ENCODE assay signal across 12 mouse cellular contexts in genomic region chr17:34133289-34133688, GRCm38 (mm10). TPM values are rescaled to one million over a fixed set of nuclear protein-coding genes. Genes with fewer than 3 reads are reported as not detected.
A peak's percentile ranks its signal among the peaks of the same experiment; 100 is the strongest.
DNase-seq lines count a peak whose midpoint lies in the region; ATAC-seq and TF ChIP-seq lines count a peak whose summit lies in the region.
"Had no signal": no experiment of that assay in that cellular context is flagged by ENCODE, and none has a peak within 500 bp of the region (broad histone marks: within the 10 kb centered on the region; RNA-seq: fewer than 3 reads in every experiment).

No protein-coding gene starts in this region.

- no peak overlapping the region for H3K27ac ChIP-seq in intestine, postnatal 0 days (ENCODE audit: low read depth, low read length)
- no peak overlapping the region for H3K27ac ChIP-seq in intestine, embryonic 15.5 days
- no peak overlapping the region for H3K27ac ChIP-seq in midbrain, postnatal 0 days (ENCODE audit: low read depth, low read length)
- no peak overlapping the region for H3K27ac ChIP-seq in midbrain, embryonic 13.5 days
- H3K27ac ChIP-seq in stomach, postnatal 0 days (replicated peaks): no peak overlapping the region
- H3K27ac ChIP-seq: heart, embryonic 15.5 days had no signal

- H3K27me3 ChIP-seq in intestine, postnatal 0 days (replicated peaks; ENCODE audit: control insufficient read depth, insufficient read depth, low read length): 0 out of 2 replicates have a peak, but pooled peaks cover 5% of the 10 kb centered on the region
- H3K27me3 ChIP-seq in intestine, embryonic 15.5 days (replicated peaks): 0 out of 2 replicates have a peak, but pooled peaks cover 3% of the 10 kb centered on the region
- peaks cover 6% of the 10 kb centered on the region for H3K27me3 ChIP-seq in midbrain, postnatal 0 days (ENCODE audit: insufficient read depth, low read length)
- H3K27me3 ChIP-seq in midbrain, embryonic 13.5 days: peaks cover 31% of the 10 kb centered on the region
- no peaks in the 10 kb centered on the region; the same call in 1 of the 2 replicates for H3K27me3 ChIP-seq in stomach, postnatal 0 days (ENCODE audit: control insufficient read depth, insufficient read depth, low read length)

- no peak overlapping the region for H3K4me3 ChIP-seq in intestine, postnatal 0 days (ENCODE audit: low read depth, low read length)
- H3K4me3 ChIP-seq in intestine, embryonic 15.5 days (replicated peaks): no peak overlapping the region
- H3K4me3 ChIP-seq in midbrain, postnatal 0 days (ENCODE audit: low read depth, low read length): no peak overlapping the region
- no peak overlapping the region for H3K4me3 ChIP-seq in midbrain, embryonic 13.5 days (replicated peaks)
- H3K4me3 ChIP-seq in stomach, postnatal 0 days (ENCODE audit: low read depth, low read length): no peak overlapping the region
- H3K4me3 ChIP-seq: erythroblast, embryonic 14.5 days; heart, embryonic 15.5 days had no signal

- TF ChIP-seq CTCF in intestine, postnatal 0 days (IDR thresholded peaks at IDR 0.05; ENCODE audit: low read depth): peak; percentile 63
- peak; percentile 56 for TF ChIP-seq CTCF in midbrain, postnatal 0 days (IDR thresholded peaks at IDR 0.05)
- TF ChIP-seq CTCF in stomach, postnatal 0 days (IDR thresholded peaks at IDR 0.05; ENCODE audit: low read depth): peak; percentile 67

- H3K9ac ChIP-seq in intestine, postnatal 0 days (ENCODE audit: low read depth, low read length): no peak overlapping the region
- H3K9ac ChIP-seq in intestine, embryonic 15.5 days: no peak overlapping the region
- no peak overlapping the region for H3K9ac ChIP-seq in midbrain, postnatal 0 days (replicated peaks; ENCODE audit: low read length, poor library complexity, severe bottlenecking)
- H3K9ac ChIP-seq in midbrain, embryonic 13.5 days (replicated peaks): no peak overlapping the region
- H3K9ac ChIP-seq in stomach, postnatal 0 days (ENCODE audit: low read length): no peak overlapping the region
- H3K9ac ChIP-seq: heart, embryonic 15.5 days had no signal

- TF ChIP-seq EP300 in stomach, postnatal 0 days (optimal IDR thresholded peaks at IDR 0.05): no peak

- intact Hi-C loops in left cerebral cortex, postnatal 25 days (cut with DNase I): no loop called here

- H3K4me1 ChIP-seq in intestine, postnatal 0 days (replicated peaks; ENCODE audit: control insufficient read depth, insufficient read depth, low read length): no peaks in the 10 kb centered on the region
- peaks cover 12% of the 10 kb centered on the region for H3K4me1 ChIP-seq in intestine, embryonic 15.5 days (replicated peaks)
- H3K4me1 ChIP-seq in midbrain, postnatal 0 days (ENCODE audit: insufficient read depth, low read length): peaks cover 7% of the 10 kb centered on the region; the same call in 1 of the 2 replicates
- peaks cover 17% of the 10 kb centered on the region for H3K4me1 ChIP-seq in midbrain, embryonic 13.5 days (replicated peaks)
- peaks cover 2% of the 10 kb centered on the region; the same call in 1 of the 2 replicates for H3K4me1 ChIP-seq in stomach, postnatal 0 days (replicated peaks; ENCODE audit: control insufficient read depth, insufficient read depth)

- DNase-seq in midbrain, postnatal 0 days (ENCODE audit: low spot score): no peak
- peak; percentile 46 for DNase-seq in R1 (ENCODE audit: low read depth, low spot score)
- peak; percentile 38 for DNase-seq in stomach, postnatal 0 days (ENCODE audit: low spot score)
- no peak for DNase-seq in left cerebral cortex, postnatal 25 days (ENCODE audit: low spot score in 2 of 2)

- ATAC-seq in intestine, postnatal 0 days: no peak
- ATAC-seq in intestine, embryonic 15.5 days: no peak
- no peak for ATAC-seq in midbrain, postnatal 0 days (ENCODE audit: low FRiP score)
- no peak for ATAC-seq in midbrain, embryonic 13.5 days
- no peak for ATAC-seq in stomach, postnatal 0 days (ENCODE audit: low FRiP score, low TSS enrichment)
- ATAC-seq: intestine, embryonic 16.5 days had no signal

- WGBS in intestine, postnatal 0 days: 73% methylated on average over 11 of the region's 11 CpGs
- 78% methylated on average over 11 of the region's 11 CpGs for WGBS in intestine, embryonic 15.5 days
- WGBS in midbrain, postnatal 0 days: 84% methylated on average over 11 of the region's 11 CpGs
- WGBS in midbrain, embryonic 13.5 days: 81% methylated on average over 11 of the region's 11 CpGs
- 68% methylated on average over 11 of the region's 11 CpGs for WGBS in stomach, postnatal 0 days

- H3K4me2 ChIP-seq in intestine, postnatal 0 days (replicated peaks; ENCODE audit: low read depth): no peak overlapping the region
- no peak overlapping the region for H3K4me2 ChIP-seq in intestine, embryonic 15.5 days (replicated peaks)
- no peak overlapping the region for H3K4me2 ChIP-seq in midbrain, postnatal 0 days (ENCODE audit: low read depth, low read length, poor library complexity, severe bottlenecking)
- H3K4me2 ChIP-seq in midbrain, embryonic 13.5 days (replicated peaks): no peak overlapping the region
- no peak overlapping the region for H3K4me2 ChIP-seq in stomach, postnatal 0 days (replicated peaks; ENCODE audit: low read depth)
- H3K4me2 ChIP-seq: heart, embryonic 15.5 days had no signal

- H3K9me3 ChIP-seq in intestine, postnatal 0 days (ENCODE audit: control insufficient read depth): no peaks in the 10 kb centered on the region
- H3K9me3 ChIP-seq in intestine, embryonic 15.5 days: no peaks in the 10 kb centered on the region
- H3K9me3 ChIP-seq in midbrain, postnatal 0 days (ENCODE audit: low read length): no peaks in the 10 kb centered on the region
- no peaks in the 10 kb centered on the region for H3K9me3 ChIP-seq in midbrain, embryonic 13.5 days
- no peaks in the 10 kb centered on the region for H3K9me3 ChIP-seq in stomach, postnatal 0 days (ENCODE audit: control insufficient read depth, low read length)
- H3K9me3 ChIP-seq: G1E; heart, embryonic 15.5 days had no signal

- no peaks in the 10 kb centered on the region for H3K36me3 ChIP-seq in intestine, postnatal 0 days (ENCODE audit: control insufficient read depth, insufficient read depth)
- H3K36me3 ChIP-seq in intestine, embryonic 15.5 days: no peaks in the 10 kb centered on the region
- no peaks in the 10 kb centered on the region for H3K36me3 ChIP-seq in midbrain, postnatal 0 days (ENCODE audit: insufficient read depth, low read length)
- no peaks in the 10 kb centered on the region for H3K36me3 ChIP-seq in midbrain, embryonic 13.5 days
- no peaks in the 10 kb centered on the region for H3K36me3 ChIP-seq in stomach, postnatal 0 days (ENCODE audit: control insufficient read depth, insufficient read depth, low read length)
- H3K36me3 ChIP-seq: heart, embryonic 15.5 days had no signal

RNA-seq across cellular contexts. Expression of gene H2-DMb2, which starts 9.8 kb away (rescaled TPM):
- 0.97 and 0.98 TPM in 2 replicates for polyA plus RNA-seq in intestine, postnatal 0 days (2015; fragmentation: Nextera tagmentation; extraction: Ambion mirVana)
- 0.68 and 0.83 TPM in 2 replicates for polyA plus RNA-seq in intestine, embryonic 15.5 days (2015; fragmentation: Nextera tagmentation; extraction: Ambion mirVana)
- total RNA-seq in midbrain, postnatal 0 days (2014; rRNA removed): 0.16 and 0.47 TPM in 2 replicates
- 1.4 and 1.6 TPM in 2 replicates for polyA plus RNA-seq in midbrain, postnatal 0 days (2015; fragmentation: Nextera tagmentation; extraction: Ambion mirVana)
- 0.14 and 0.32 TPM in 2 replicates for polyA plus RNA-seq in midbrain, embryonic 13.5 days (2015; fragmentation: Nextera tagmentation; extraction: Ambion mirVana)
- polyA plus RNA-seq in stomach, postnatal 0 days (2015; fragmentation: Nextera tagmentation; extraction: Ambion mirVana): 0.45 and 0.53 TPM in 2 replicates
- total RNA-seq in left cerebral cortex, postnatal 25 days (2021): under 1 TPM; 0.46 to 0.92 TPM
- total RNA-seq: G1E had no signal
- polyA plus RNA-seq: erythroblast, embryonic 14.5 days; G1E had no signal

RNA-seq across cellular contexts. Expression of gene Brd2, which starts 10.9 kb away (rescaled TPM):
- polyA plus RNA-seq in intestine, postnatal 0 days (2015; fragmentation: Nextera tagmentation; extraction: Ambion mirVana): 51.8 and 60.0 TPM in 2 replicates
- 88.2 and 90.7 TPM in 2 replicates for polyA plus RNA-seq in intestine, embryonic 15.5 days (2015; fragmentation: Nextera tagmentation; extraction: Ambion mirVana)
- 219 and 233 TPM in 2 replicates for total RNA-seq in midbrain, postnatal 0 days (2014; rRNA removed)
- 107 and 124 TPM in 2 replicates for polyA plus RNA-seq in midbrain, postnatal 0 days (2015; fragmentation: Nextera tagmentation; extraction: Ambion mirVana)
- polyA plus RNA-seq in midbrain, embryonic 13.5 days (2015; fragmentation: Nextera tagmentation; extraction: Ambion mirVana): 128 and 147 TPM in 2 replicates
- 45.0 and 48.1 TPM in 2 replicates for polyA plus RNA-seq in stomach, postnatal 0 days (2015; fragmentation: Nextera tagmentation; extraction: Ambion mirVana)
- 100 to 1,000 TPM; 178 to 192 TPM for total RNA-seq in left cerebral cortex, postnatal 25 days (2021)

RNA-seq across cellular contexts. Expression of gene H2-DMa, which starts 13.9 kb away (rescaled TPM):
- polyA plus RNA-seq in intestine, postnatal 0 days (2015; fragmentation: Nextera tagmentation; extraction: Ambion mirVana): 15.2 and 16.7 TPM in 2 replicates
- 11.3 and 13.4 TPM in 2 replicates for polyA plus RNA-seq in intestine, embryonic 15.5 days (2015; fragmentation: Nextera tagmentation; extraction: Ambion mirVana)
- total RNA-seq in midbrain, postnatal 0 days (2014; rRNA removed): 23.8 and 39.0 TPM in 2 replicates
- polyA plus RNA-seq in midbrain, postnatal 0 days (2015; fragmentation: Nextera tagmentation; extraction: Ambion mirVana): 24.8 and 26.1 TPM in 2 replicates
- polyA plus RNA-seq in midbrain, embryonic 13.5 days (2015; fragmentation: Nextera tagmentation; extraction: Ambion mirVana): 13.1 and 15.3 TPM in 2 replicates
- polyA plus RNA-seq in stomach, postnatal 0 days (2015; fragmentation: Nextera tagmentation; extraction: Ambion mirVana): 9.1 and 9.5 TPM in 2 replicates
- 10 to 100 TPM; 26.0 to 26.5 TPM for total RNA-seq in left cerebral cortex, postnatal 25 days (2021)

RNA-seq across cellular contexts. Expression of gene H2-DMb1, which starts 19.6 kb away (rescaled TPM):
- 5.1 and 6.4 TPM in 2 replicates for polyA plus RNA-seq in intestine, postnatal 0 days (2015; fragmentation: Nextera tagmentation; extraction: Ambion mirVana)
- polyA plus RNA-seq in intestine, embryonic 15.5 days (2015; fragmentation: Nextera tagmentation; extraction: Ambion mirVana): 3.2 TPM in 2 replicates
- 0.47 and 4.7 TPM in 2 replicates for total RNA-seq in midbrain, postnatal 0 days (2014; rRNA removed)
- polyA plus RNA-seq in midbrain, postnatal 0 days (2015; fragmentation: Nextera tagmentation; extraction: Ambion mirVana): 1.6 and 2.3 TPM in 2 replicates
- polyA plus RNA-seq in midbrain, embryonic 13.5 days (2015; fragmentation: Nextera tagmentation; extraction: Ambion mirVana): 0.43 TPM in 1 of 2 replicates, not detected in the other
- 2.1 and 2.6 TPM in 2 replicates for polyA plus RNA-seq in stomach, postnatal 0 days (2015; fragmentation: Nextera tagmentation; extraction: Ambion mirVana)
- 1 to 10 TPM in 1 of 2 experiments, under 1 TPM in 1; 0.94 to 1.5 TPM for total RNA-seq in left cerebral cortex, postnatal 25 days (2021)
- polyA plus RNA-seq: erythroblast, embryonic 14.5 days had no signal

RNA-seq across cellular contexts. Expression of gene H2-Oa, which starts 41.1 kb away (rescaled TPM):
- 0.25 and 0.90 TPM in 2 replicates for polyA plus RNA-seq in intestine, postnatal 0 days (2015; fragmentation: Nextera tagmentation; extraction: Ambion mirVana)
- polyA plus RNA-seq in intestine, embryonic 15.5 days (2015; fragmentation: Nextera tagmentation; extraction: Ambion mirVana): 0.66 and 0.85 TPM in 2 replicates
- total RNA-seq in midbrain, postnatal 0 days (2014; rRNA removed): not detected in 2 replicates
- 0.23 TPM in 1 of 2 replicates, not detected in the other for polyA plus RNA-seq in midbrain, postnatal 0 days (2015; fragmentation: Nextera tagmentation; extraction: Ambion mirVana)
- not detected in 2 replicates for polyA plus RNA-seq in midbrain, embryonic 13.5 days (2015; fragmentation: Nextera tagmentation; extraction: Ambion mirVana)
- 0.25 and 0.29 TPM in 2 replicates for polyA plus RNA-seq in stomach, postnatal 0 days (2015; fragmentation: Nextera tagmentation; extraction: Ambion mirVana)
- under 1 TPM in 1 of 2 experiments, not detected in 1; 0.34 TPM for total RNA-seq in left cerebral cortex, postnatal 25 days (2021)
- total RNA-seq: gastrocnemius, adult 18-20 months had no signal
- polyA plus RNA-seq: G1E had no signal

Comparison
In these comparisons a context has a peak if more than half of its experiments do, and no peak if none do; other contexts are left out.
1. DNase-seq: peak in R1 (single experiment) and stomach, postnatal 0 days (single experiment); none in midbrain, postnatal 0 days (single experiment) and left cerebral cortex, postnatal 25 days (0 of 2).
2. Peak in every context shown above with its lines, with median percentiles within 50 percentile points of each other: CTCF ChIP-seq.